Mouse (Mus musculus) kidney, adult 10 weeks (tissue): ENCODE measurements around the gene Zfp933. TPM values are rescaled to one million over a fixed set of nuclear protein-coding genes. Genes with fewer than 3 reads are reported as not detected.

Experiments used
- polyA plus RNA-seq: library from polyadenylated mRNA; stranded (reverse); fragments of 350-450 nt; fragmentation: Illumina TruSeq; extraction: RNeasy Lipid Tissue Mini Kit (QIAGEN cat#74804); gene quantifications from one replicate; pipeline ENCODE4 v1.2.3, GENCODE M21; 2014; ENCODE audit warnings: low read depth, low replicate concordance

Gene Zfp933
- polyA plus RNA-seq, result 19.8 TPM

DNA sequence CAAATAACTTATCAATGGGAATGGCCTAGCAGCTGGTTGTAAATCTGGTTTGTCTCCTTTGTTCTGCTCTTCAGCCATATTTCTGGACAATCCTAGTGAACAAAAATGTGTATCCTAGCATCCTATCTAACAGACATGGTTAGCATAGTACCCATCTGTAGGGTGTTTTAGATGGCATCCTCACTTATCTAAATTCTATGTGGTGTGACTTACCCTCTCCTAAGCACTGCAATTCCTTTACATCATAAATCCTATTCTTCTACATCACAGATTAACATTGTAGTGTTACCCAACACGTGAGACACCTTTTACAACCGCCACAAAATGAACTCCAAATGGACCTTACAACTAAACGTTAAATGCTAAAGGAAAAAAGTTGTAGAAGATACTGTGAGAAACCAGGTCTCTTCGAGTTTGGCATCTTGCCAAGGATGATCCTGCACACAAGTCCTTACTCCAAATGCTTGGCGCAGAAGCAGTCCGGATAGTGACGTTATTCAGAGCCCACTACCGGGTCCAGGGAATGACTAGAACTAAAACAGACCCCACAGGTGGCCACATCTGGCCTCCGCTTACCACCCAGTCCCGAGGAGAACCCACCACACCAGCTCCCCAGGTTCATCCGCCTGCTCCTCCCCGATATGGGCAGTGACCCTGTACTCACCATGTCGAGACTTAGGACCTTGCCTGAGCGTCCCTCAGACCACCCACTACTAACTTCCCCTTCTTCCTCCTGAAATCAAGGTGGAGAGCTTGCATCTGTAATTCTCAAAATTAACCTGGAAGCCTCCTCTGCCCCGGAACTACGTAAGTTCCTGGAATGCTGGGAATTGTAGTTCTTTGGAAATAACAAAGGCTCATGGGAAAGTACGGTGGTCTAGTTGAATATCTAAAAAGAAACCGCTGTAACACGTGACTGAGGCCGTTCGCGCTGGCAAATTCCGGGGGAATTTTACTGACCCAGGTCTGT is at the start of gene Zfp933:
TSS of gene Zfp933 (minus strand) at position 753 of the 970 bp plus-strand sequence.

DNA sequence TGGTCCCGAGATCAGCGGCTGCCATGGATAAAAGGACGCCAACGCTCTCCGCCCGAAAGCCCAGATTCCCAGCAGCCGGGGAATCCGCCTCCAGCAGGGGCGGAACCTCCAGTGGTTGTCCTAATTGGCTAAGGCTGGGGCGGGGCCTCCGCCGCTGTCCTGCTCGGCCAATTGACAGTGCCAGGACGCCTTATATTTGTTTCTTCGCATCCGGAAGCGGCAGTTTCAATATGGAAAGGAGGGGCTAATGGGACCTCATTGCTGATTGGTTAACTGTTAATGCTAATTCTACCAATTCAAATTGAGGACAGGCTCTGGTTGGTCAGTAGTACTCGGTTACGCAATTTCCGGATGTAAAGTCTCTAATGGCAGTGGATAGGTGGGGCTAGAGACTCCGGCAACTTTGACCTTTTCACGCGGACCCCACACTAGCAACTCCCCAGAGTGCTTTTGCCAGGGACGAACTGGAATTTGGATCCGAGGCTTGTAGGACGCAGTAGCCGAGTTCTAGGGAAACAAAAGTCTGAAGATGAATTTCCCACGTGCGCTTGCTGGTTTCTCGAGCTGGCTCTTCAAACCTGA is 20.4 kb upstream of the Zfp933 start, which contains the start of the genes Miip and Fv1:
TSS of gene Miip (minus strand) at position 367 of the 582 bp plus-strand sequence.
TSS of gene Fv1 (plus strand) at position 530 of the 582 bp plus-strand sequence.

DNA sequence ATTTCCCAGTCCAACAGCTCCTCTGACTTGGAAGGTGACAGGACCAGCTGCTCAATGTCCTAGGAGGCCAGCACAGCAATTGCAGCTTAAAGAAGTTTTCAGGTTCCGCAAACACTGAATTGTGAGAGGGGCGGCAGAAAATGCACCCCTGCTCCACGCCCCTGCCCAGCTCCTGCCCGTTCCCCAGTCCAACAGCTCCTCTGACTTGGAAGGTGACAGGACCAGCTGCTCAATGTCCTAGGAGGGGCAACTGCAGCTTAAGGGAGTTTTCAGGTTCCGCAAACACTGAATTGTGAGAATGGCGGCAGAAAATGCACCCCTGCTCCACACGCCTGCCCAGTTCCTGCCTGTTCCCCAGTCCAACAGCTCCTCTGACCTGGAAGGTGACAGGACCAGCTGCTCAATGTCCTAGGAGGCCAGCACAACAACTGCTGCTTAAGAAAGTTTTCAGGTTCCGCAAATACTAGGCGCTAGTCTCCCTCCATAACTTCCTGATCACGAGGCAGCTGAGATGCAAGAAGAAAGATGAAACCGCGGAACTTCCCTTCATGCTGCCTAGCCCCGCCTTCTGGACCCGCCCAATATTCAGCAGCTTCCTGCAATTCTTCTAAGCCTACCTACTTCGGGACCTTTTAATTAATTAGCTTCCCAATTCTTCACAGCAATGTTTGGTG is 38.7 kb downstream of the Zfp933 start, which contains the start of gene Zfp984:
TSS of gene Zfp984 (minus strand) at position 497 of the 674 bp plus-strand sequence.

Other genes with a start within 250 kb of the Zfp933 start
- 8.2 TPM for gene Zfp979, start 205.9 kb downstream of the Zfp933 start, polyA plus RNA-seq
- 0.16 TPM for gene Zfp534, start 145.8 kb downstream of the Zfp933 start, polyA plus RNA-seq
- 53.2 TPM for gene Zfp984, start 38.6 kb downstream of the Zfp933 start, polyA plus RNA-seq
- gene Miip, start 20.4 kb upstream of the Zfp933 start, polyA plus RNA-seq, result 0.24 TPM
- 9.0 TPM for gene Fv1, start 20.6 kb upstream of the Zfp933 start, polyA plus RNA-seq
- 22.1 TPM for gene Mfn2, start 56.3 kb upstream of the Zfp933 start, polyA plus RNA-seq
- 1.7 TPM for gene Plod1, start 88.4 kb upstream of the Zfp933 start, polyA plus RNA-seq
- 7.5 TPM for gene 2510039O18Rik, start 92.5 kb upstream of the Zfp933 start, polyA plus RNA-seq
- gene Nppb, start 137.4 kb upstream of the Zfp933 start, polyA plus RNA-seq, result not detected
- gene Nppa, start 152.4 kb upstream of the Zfp933 start, polyA plus RNA-seq, result not detected
- gene Clcn6, start 190.5 kb upstream of the Zfp933 start, polyA plus RNA-seq, result 6.7 TPM
- gene Mthfr, start 190.7 kb upstream of the Zfp933 start, polyA plus RNA-seq, result 2.7 TPM
- gene Agtrap, start 239.7 kb upstream of the Zfp933 start, polyA plus RNA-seq, result 17.1 TPM